Mouse (Mus musculus): ENCODE results near the gene Hist2h2aa1. TPM values are rescaled to one million over a fixed set of nuclear protein-coding genes. Genes with fewer than 3 reads are reported as not detected.
"Not testable (repeated sequence)": the region's sequence is repeated elsewhere in the genome, so short reads cannot be mapped to it uniquely, and the experiment has no call there.

Gene Hist2h2aa1
- total RNA-seq, 2 experiments from 2014 or later: 3,861 TPM; not detected in 1

- peak; percentile 33 for ATAC-seq (replicated peaks; ENCODE audit: low FRiP score, poor library complexity, severe bottlenecking)
These were observed 23.6 kb downstream of the Hist2h2aa1 start for GRCm38 (mm10) chr3:96268776-96269378.

DNA sequence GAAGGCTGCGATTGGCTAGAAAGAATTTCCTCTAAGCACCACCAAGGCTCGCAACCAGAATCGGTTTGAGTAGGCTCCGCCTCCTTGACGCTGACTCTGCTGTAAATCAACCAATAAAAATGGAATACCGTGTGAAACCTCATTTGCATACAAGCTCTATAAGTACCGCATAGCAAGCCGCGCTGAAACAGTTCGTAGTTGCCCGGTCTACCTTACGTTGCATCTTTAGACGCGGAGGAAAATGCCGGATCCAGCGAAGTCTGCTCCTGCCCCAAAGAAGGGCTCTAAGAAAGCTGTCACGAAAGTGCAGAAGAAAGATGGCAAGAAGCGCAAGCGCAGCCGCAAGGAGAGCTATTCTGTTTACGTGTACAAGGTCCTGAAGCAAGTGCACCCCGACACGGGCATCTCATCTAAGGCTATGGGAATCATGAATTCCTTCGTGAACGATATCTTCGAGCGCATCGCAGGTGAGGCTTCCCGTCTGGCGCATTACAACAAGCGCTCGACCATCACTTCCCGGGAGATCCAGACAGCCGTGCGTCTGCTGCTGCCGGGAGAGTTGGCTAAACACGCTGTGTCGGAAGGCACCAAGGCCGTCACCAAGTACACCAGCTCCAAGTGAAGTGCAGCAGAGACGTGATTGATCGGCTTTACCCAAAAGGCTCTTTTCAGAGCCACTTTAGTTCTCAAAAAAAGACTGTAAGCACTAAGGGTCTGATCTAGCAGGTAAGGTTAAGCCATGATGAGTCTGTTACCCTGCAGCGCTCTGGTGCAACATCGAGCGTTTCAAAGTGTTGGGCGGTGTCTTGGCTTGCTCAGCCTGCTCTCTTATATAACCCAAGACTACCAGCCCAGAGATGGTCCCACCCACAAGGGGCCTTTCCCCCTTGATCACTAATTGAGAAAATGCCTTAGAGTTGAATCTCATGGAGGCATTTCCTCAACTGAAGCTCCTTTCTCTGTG, 24.5 kb downstream of the Hist2h2aa1 start, which contains the start of gene Hist2h2bb:
Gene Hist2h2bb (plus strand): TSS at position 242 of the 964 bp plus-strand sequence.
- ATAC-seq (replicated peaks; ENCODE audit: low FRiP score, poor library complexity, severe bottlenecking): peak; percentile 88

- ATAC-seq (replicated peaks; ENCODE audit: low FRiP score, poor library complexity, severe bottlenecking): no peak
These were observed 28.5 kb downstream of the Hist2h2aa1 start for GRCm38 (mm10) chr3:96273591-96274465.

DNA sequence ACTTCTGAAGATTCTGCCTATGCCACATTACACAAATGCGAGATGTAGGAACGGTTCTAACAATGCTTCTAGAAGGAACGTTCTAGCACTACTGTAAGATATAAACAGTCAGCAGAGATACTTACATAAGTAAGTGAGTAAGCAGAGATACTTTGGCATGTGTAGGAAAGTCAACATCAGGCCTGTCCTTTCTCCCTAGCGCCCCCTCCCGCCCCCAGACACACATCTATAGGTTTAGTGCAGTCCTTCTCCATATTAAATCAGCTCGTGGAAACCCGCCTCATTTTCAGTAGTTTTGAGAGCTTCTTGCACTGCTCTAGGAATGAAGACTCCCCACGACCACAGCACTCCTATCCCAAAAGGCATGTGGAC, 32.1 kb downstream of the Hist2h2aa1 start:
- ATAC-seq (replicated peaks; ENCODE audit: low FRiP score, poor library complexity, severe bottlenecking): peak; percentile 62

GRCm38 (mm10) chr3:96277800-96278624, 32.7 kb downstream of the Hist2h2aa1 start:
- peak; percentile 94 for ATAC-seq (replicated peaks; ENCODE audit: low FRiP score, poor library complexity, severe bottlenecking)

GRCm38 (mm10) chr3:96280660-96281059, 35.4 kb downstream of the Hist2h2aa1 start:
- ATAC-seq (replicated peaks; ENCODE audit: low FRiP score, poor library complexity, severe bottlenecking): no peak

- no peak for ATAC-seq (replicated peaks; ENCODE audit: low FRiP score, poor library complexity, severe bottlenecking)
These were observed 39.2 kb downstream of the Hist2h2aa1 start for GRCm38 (mm10) chr3:96284457-96284856.

- not testable (repeated sequence) for ATAC-seq (replicated peaks; ENCODE audit: low FRiP score, poor library complexity, severe bottlenecking)
These were observed 42.0 kb downstream of the Hist2h2aa1 start for GRCm38 (mm10) chr3:96287334-96287733.

GRCm38 (mm10) chr3:96289201-96289600, 43.9 kb downstream of the Hist2h2aa1 start:
- ATAC-seq (replicated peaks; ENCODE audit: low FRiP score, poor library complexity, severe bottlenecking): no peak

GRCm38 (mm10) chr3:96290727-96291126, 45.4 kb downstream of the Hist2h2aa1 start:
- not testable (repeated sequence) for ATAC-seq (replicated peaks; ENCODE audit: low FRiP score, poor library complexity, severe bottlenecking)

GRCm38 (mm10) chr3:96292641-96293040, 47.3 kb downstream of the Hist2h2aa1 start:
- ATAC-seq (replicated peaks; ENCODE audit: low FRiP score, poor library complexity, severe bottlenecking): no peak

DNA sequence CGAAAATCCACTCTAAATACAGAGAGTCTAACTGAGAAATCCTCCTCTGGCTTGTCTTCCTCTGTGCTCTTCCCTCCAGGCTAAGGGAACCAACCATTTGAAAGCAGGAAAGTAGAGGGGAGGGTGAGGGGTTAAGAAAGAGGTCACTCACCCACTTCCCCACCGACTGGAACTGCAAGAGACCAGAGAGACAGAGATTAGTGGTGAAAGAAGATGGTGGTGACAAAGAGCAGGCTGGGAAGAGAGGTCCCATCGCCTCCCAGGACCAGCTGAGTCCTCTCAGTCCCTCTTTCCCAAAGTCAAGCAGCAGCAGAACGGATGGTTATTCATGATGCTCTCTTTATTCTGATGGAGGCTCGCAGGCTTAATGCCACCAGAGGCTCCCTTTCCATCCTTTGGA, 48.1 kb downstream of the Hist2h2aa1 start:
- ATAC-seq (replicated peaks; ENCODE audit: low FRiP score, poor library complexity, severe bottlenecking): no peak

DNA sequence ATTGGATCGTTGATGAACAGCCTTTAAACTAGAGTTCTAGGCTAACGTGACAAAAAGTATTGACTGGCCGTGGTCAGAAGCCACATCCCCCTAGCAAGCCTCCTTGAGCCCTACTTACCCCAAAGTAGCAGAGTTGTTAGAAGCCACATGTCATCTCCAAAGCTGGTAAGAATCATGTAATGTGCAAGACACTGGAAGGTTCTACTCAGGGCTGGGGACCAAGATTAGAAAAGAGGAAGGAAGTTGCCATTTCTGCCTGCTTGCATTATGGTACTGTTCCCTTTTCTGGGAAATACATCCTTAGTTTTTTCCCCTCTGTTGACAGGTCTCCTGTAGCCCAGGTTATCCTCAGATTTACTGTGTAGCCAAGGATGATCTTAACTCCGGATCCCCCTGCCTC, 48.5 kb downstream of the Hist2h2aa1 start, which contains the start of gene Fcgr1:
Gene Fcgr1 (minus strand): TSS at position 183 of the 400 bp plus-strand sequence.
- no peak for ATAC-seq (replicated peaks; ENCODE audit: low FRiP score, poor library complexity, severe bottlenecking)

Other genes starting within 250 kb of the Hist2h2aa1 start
- 6.7 and 10.8 TPM in 2 replicates for gene Plekho1, start 249.5 kb upstream of the Hist2h2aa1 start, total RNA-seq (2015; ENCODE audit: low replicate concordance)
- gene Plekho1, start 249.5 kb upstream of the Hist2h2aa1 start, total RNA-seq (2017; ENCODE audit: low replicate concordance): 8.2 and 10.1 TPM in 2 replicates
- 2.5 and 14.2 TPM in 2 replicates for gene Vps45, start 187.0 kb upstream of the Hist2h2aa1 start, total RNA-seq (2015; ENCODE audit: low replicate concordance)
- gene Vps45, start 187.0 kb upstream of the Hist2h2aa1 start, total RNA-seq (2017; ENCODE audit: low replicate concordance): 5.1 and 7.1 TPM in 2 replicates
- gene Otud7b, start 141.0 kb upstream of the Hist2h2aa1 start, total RNA-seq (2015; ENCODE audit: low replicate concordance): 1.0 and 2.1 TPM in 2 replicates
- 6.1 and 12.8 TPM in 2 replicates for gene Otud7b, start 141.0 kb upstream of the Hist2h2aa1 start, total RNA-seq (2017; ENCODE audit: low replicate concordance)
- gene Mtmr11, start 83.5 kb upstream of the Hist2h2aa1 start, total RNA-seq (2015; ENCODE audit: low replicate concordance): not detected in 2 replicates
- 0.34 TPM in 1 of 2 replicates, not detected in the other for gene Mtmr11, start 83.5 kb upstream of the Hist2h2aa1 start, total RNA-seq (2017; ENCODE audit: low replicate concordance)
- 20.9 and 24.9 TPM in 2 replicates for gene Sf3b4, start 73.2 kb upstream of the Hist2h2aa1 start, total RNA-seq (2015; ENCODE audit: low replicate concordance)
- gene Sf3b4, start 73.2 kb upstream of the Hist2h2aa1 start, total RNA-seq (2017; ENCODE audit: low replicate concordance): 3.6 and 3.8 TPM in 2 replicates
- gene Sv2a, start 64.3 kb upstream of the Hist2h2aa1 start, total RNA-seq (2015; ENCODE audit: low replicate concordance): not detected in 2 replicates
- gene Sv2a, start 64.3 kb upstream of the Hist2h2aa1 start, total RNA-seq (2017; ENCODE audit: low replicate concordance): not detected in 2 replicates
- 8.8 TPM in 1 of 2 replicates, not detected in the other for gene Bola1, start 25.8 kb upstream of the Hist2h2aa1 start, total RNA-seq (2015; ENCODE audit: low replicate concordance)
- 3.2 and 5.9 TPM in 2 replicates for gene Bola1, start 25.8 kb upstream of the Hist2h2aa1 start, total RNA-seq (2017; ENCODE audit: low replicate concordance)
- 6.5 TPM in 1 of 2 replicates, not detected in the other for gene Hist2h2ab, start 25.6 kb upstream of the Hist2h2aa1 start, total RNA-seq (2015; ENCODE audit: low replicate concordance)
- gene Hist2h2ab, start 25.6 kb upstream of the Hist2h2aa1 start, total RNA-seq (2017; ENCODE audit: low replicate concordance): 35.6 and 94.8 TPM in 2 replicates
- gene Hist2h2ac, start 24.6 kb upstream of the Hist2h2aa1 start, total RNA-seq (2015; ENCODE audit: low replicate concordance): 18.3 and 36.8 TPM in 2 replicates
- gene Hist2h2ac, start 24.6 kb upstream of the Hist2h2aa1 start, total RNA-seq (2017; ENCODE audit: low replicate concordance): 1,217 and 1,495 TPM in 2 replicates
- gene Hist2h2be, start 24.4 kb upstream of the Hist2h2aa1 start, total RNA-seq (2015; ENCODE audit: low replicate concordance): 19.2 and 22.6 TPM in 2 replicates
- gene Hist2h2be, start 24.4 kb upstream of the Hist2h2aa1 start, total RNA-seq (2017; ENCODE audit: low replicate concordance): 19.5 and 32.7 TPM in 2 replicates
- 139 and 198 TPM in 2 replicates for gene Hist2h3c2, start 6.4 kb upstream of the Hist2h2aa1 start, total RNA-seq (2015; ENCODE audit: low replicate concordance)
- gene Hist2h3c2, start 6.4 kb upstream of the Hist2h2aa1 start, total RNA-seq (2017; ENCODE audit: low replicate concordance): 86.0 and 97.2 TPM in 2 replicates
- 65.5 and 89.0 TPM in 2 replicates for gene Hist2h2aa2, start 5.2 kb upstream of the Hist2h2aa1 start, total RNA-seq (2015; ENCODE audit: low replicate concordance)
- gene Hist2h2aa2, start 5.2 kb upstream of the Hist2h2aa1 start, total RNA-seq (2017; ENCODE audit: low replicate concordance): 1,562 and 3,181 TPM in 2 replicates
- gene Hist2h3c1, start 1.2 kb downstream of the Hist2h2aa1 start, total RNA-seq (2015; ENCODE audit: low replicate concordance): 16.7 and 20.9 TPM in 2 replicates
- gene Hist2h3c1, start 1.2 kb downstream of the Hist2h2aa1 start, total RNA-seq (2017; ENCODE audit: low replicate concordance): 15.1 TPM in 1 of 2 replicates, not detected in the other
- 114 and 128 TPM in 2 replicates for gene Hist2h4, start 17.8 kb downstream of the Hist2h2aa1 start, total RNA-seq (2015; ENCODE audit: low replicate concordance)
- 46.8 and 67.0 TPM in 2 replicates for gene Hist2h4, start 17.8 kb downstream of the Hist2h2aa1 start, total RNA-seq (2017; ENCODE audit: low replicate concordance)
- gene Hist2h3b, start 23.2 kb downstream of the Hist2h2aa1 start, total RNA-seq (2015; ENCODE audit: low replicate concordance): 373 and 489 TPM in 2 replicates
- gene Hist2h3b, start 23.2 kb downstream of the Hist2h2aa1 start, total RNA-seq (2017; ENCODE audit: low replicate concordance): 312 and 340 TPM in 2 replicates
- gene Hist2h2bb, start 24.3 kb downstream of the Hist2h2aa1 start, total RNA-seq (2015; ENCODE audit: low replicate concordance): 715 and 759 TPM in 2 replicates
- gene Hist2h2bb, start 24.3 kb downstream of the Hist2h2aa1 start, total RNA-seq (2017; ENCODE audit: low replicate concordance): 2,995 and 4,039 TPM in 2 replicates
- gene Fcgr1, start 48.5 kb downstream of the Hist2h2aa1 start, total RNA-seq (2015; ENCODE audit: low replicate concordance): 9.0 and 10.8 TPM in 2 replicates
- gene Fcgr1, start 48.5 kb downstream of the Hist2h2aa1 start, total RNA-seq (2017; ENCODE audit: low replicate concordance): 4.0 and 4.5 TPM in 2 replicates
- gene BC107364, start 206.8 kb downstream of the Hist2h2aa1 start, total RNA-seq (2015; ENCODE audit: low replicate concordance): not detected in 2 replicates
- gene BC107364, start 206.8 kb downstream of the Hist2h2aa1 start, total RNA-seq (2017; ENCODE audit: low replicate concordance): not detected in 2 replicates

Data from erythroblast, adult 5-6 weeks (primary cell).